Mouse (Mus musculus) 3134 (cell line): ENCODE measurements around the gene Sox8.

Experiments used
- DNase-seq: peaks from one replicate; pipeline ENCODE4 v3.0.0-alpha.2; 2011; ENCODE audit warnings: low spot score; ENCODE audit not compliant: insufficient read length; ENCODE audit errors: extremely low read depth

Gene Sox8

DNA sequence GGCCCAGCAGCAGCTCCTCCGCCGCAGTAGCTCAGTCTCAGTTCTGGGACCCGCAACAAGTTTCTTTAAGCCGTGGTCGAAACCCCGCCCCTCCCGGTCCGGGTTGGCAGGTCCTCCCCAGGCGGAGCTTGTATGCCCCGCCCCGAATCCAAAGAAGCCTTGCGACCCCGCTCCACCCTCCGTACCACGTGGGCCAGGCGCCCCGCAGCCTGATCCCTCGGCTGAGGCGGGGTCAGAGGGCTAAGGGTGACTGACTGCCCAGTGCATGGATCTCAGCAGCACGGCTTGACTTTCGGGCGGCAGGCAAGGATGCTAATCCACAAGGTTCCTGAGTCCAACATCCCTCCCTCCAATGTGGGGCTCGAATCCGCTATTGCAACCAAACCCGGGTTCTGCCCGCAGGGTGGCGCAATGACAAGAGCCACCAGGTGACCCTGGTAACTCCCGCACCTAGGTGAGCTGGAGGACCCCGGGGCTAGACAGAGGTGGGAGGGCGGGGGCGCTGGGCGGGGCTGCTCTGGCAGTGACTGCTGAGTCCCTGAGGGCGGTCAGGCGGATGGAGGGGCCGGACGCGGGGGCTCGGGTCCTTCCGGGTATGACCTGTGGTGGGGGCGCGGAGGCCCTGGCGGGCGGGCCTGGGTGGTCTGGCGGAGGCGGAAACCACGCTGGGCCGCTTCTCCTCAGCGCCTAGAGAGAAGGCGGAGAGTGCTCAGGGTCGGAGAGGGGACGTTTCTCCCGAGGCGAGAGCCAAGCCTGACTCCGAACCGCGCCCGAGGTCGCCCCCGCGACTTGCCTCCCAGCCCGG lies at the start of gene Sox8:
Gene Sox8 (minus strand): TSS at position 39 of the 805 bp plus-strand sequence.
- DNase-seq: no peak

GRCm38 (mm10) chr17:25618508-25619056 lies 48.1 kb upstream of the Sox8 start:
- no peak for DNase-seq

DNA sequence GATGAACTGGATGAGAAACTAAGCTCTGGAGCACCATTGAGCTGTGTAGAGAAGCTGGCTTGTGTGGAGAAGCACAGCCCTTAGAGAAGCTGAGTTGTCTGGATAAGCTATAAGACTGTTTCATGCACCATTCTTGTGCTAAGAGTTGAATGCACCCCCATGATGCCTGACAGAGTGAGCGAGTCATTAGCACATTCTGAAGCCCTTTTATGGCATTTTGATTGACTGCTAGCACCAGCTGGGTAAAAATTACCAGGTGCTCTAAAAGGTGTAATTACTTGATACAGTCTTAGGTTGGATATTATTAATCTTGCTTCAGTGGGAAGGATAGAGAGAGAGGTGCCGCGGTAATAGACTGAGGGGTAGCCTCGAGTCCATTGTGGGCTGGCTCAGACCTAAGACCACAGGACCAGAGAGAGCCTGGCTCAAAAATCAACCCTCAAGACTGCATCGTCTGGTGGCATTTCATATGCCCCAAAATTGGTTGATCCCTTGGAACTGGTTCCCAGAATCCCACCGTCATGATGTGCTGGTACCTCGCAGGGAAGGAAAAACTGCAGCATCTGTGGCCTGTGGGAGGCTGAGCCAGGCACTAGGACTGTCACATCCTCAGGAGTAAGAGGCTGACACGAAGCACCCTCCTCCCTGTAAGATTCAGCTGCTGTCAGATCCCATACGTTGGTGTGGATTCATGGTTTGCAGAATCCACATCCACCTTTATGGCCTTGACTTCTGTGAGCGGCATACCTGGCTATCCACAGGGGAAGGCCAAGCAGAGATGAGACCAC lies 44.4 kb upstream of the Sox8 start:
- DNase-seq: no peak

DNA sequence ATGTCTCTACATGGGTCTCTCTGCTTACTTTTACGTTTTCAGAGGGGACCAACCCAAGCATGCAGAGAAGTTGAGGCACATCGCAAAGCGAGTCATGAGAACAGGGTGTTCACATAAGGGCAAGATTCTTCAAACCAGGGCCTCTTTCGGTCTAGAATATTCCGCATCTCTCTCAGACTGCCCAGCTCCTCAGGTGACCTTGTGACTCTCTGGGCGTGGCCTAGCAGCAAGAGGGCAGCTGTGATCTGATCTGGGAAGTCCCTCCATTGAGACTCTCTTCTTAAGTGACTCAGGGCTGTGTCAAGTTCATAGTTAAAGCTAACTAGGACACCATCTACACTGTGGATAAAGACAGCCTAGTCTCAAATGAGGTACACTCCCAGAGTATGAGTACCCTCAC lies 42.8 kb upstream of the Sox8 start:
- no peak for DNase-seq

DNA sequence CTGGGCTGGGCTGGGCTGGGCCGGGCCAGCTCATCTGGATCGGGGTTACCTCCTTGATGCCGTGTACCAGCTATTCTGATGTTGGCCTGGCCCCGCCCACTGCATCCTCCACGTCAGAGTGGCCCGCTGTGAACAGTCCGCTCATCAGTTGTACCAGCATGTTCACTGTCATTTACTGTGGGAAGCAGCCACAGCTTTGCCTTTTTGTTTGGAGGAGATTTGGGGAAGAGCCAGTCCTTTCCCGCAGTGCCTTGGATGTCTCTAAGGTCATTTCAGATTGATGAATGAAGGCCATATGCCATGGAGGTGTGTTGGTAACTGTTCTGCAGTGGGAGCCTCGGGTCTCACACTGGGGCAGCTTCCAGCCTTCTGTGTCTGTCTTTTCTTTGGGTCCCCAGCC lies 42.1 kb upstream of the Sox8 start:
- DNase-seq: no peak

DNA sequence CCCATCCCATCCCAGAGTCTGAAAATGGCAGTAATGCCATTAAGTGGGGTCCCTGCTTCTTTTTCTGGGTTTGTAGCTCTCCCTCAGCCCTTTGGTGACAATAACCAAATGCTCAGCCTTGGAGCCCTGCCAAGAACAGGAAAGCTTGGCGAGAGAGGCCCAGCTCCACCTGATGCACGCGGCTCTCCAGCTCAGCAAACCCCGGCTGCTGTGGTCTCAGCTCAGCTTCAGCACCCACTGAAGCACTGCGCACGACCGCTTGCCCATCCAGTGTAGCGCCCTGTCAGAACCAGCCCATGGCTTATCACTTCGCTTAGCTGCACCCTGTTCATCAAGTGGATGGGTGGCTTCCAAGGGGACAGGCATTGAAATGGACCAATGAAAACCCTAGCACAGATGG lies 39.7 kb upstream of the Sox8 start:
- no peak for DNase-seq

GRCm38 (mm10) chr17:25609506-25609828 lies 39.0 kb upstream of the Sox8 start:
- no peak for DNase-seq

DNA sequence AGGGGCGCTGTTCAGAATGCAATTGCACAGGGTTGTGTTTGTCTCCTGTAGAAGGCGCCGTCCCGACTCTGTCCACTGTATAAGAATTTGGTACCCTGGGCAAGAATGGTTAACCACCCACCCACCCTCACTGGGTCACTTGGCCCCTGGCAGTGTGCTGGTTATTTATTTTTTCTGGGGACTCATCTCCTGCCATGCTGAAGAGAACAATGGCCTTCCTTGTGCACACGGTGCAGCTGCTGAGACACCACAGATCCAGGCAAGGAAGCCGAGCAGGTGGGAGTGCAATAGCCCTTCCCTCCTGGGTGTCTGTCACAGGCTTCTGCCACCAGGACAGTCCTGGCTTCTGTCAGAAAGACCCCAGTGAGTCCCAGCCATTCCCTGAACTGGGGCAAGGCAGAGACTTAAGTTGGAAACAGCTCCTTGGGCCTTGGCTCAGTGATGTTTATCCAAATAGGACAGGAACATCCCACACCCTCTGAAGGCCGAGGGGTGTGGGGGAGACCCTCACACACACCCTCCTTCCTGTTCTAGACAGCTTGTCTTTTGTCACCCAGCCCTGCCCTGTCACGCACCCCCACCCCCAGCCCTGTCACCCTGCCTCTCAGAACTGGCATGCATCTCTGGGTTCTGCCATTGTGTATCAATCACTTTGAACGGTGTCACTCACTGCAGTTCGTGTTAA lies 38.5 kb upstream of the Sox8 start:
- DNase-seq: no peak

- no peak for DNase-seq
These were observed 37.8 kb upstream of the Sox8 start for GRCm38 (mm10) chr17:25608137-25608785.

DNA sequence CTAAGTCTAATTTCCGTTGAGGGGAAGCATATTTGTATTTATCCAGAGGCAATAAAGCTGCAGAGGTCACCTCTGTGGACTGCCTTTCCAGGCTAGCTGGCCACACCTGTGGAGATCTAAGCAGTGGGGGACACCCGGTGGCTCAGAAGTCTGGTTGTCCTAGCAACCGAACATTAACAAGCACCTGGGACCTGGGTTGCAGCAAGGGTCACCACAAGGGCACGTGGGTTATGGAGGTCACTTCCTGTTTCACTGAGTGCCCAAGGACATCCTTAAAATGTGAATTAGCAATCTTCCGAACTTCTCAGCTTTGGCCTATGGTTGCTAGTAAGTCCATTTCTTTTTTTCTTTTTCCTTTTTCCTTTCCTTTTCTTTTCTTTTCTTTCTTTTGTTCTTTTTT lies 33.7 kb upstream of the Sox8 start:
- DNase-seq: no peak

DNA sequence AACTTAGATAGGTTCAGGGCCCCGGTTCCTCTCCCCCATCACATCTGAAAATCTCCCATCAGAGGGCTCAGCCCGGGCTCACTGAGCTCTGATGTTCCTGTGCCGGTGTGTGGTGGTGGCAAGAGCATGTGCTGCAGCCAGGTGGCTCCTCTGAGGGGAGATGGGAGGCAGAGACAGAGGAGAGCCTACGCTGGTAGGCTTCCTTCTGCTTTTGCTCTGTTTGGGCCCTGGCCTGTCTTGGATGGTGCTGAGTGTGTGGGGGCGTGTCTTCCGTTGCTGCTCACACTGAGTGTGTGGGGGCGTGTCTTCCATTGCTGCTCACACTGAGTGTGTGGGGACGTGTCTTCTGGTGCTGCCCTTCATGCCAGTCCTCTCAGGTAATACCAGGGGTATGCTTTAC lies 31.9 kb upstream of the Sox8 start:
- DNase-seq: no peak

GRCm38 (mm10) chr17:25597537-25597936 lies 27.1 kb upstream of the Sox8 start:
- DNase-seq: no peak

- DNase-seq: no peak
These were observed 25.0 kb upstream of the Sox8 start for GRCm38 (mm10) chr17:25595495-25595894.

GRCm38 (mm10) chr17:25593411-25594261 lies 23.1 kb upstream of the Sox8 start:
- DNase-seq: no peak

GRCm38 (mm10) chr17:25592336-25592735 lies 21.9 kb upstream of the Sox8 start:
- DNase-seq: no peak

DNA sequence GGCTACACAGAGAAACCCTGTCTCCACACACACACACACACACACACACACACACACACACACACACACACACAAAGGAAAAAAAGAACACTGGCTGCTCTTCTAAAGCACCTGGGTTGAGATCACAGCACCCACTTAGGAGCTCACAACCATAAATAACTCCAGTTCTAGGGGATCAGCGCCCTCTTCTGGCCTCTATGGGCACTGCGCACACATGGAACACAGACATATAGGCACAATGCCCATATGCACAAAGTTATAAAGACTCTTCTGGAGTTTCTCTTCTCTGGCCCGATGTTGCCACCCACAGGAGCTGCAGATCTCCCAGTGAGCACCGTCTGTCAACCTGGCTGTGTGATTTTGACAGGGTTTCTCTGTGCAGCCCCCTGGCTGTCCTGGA lies 20.5 kb upstream of the Sox8 start:
- no peak for DNase-seq

DNA sequence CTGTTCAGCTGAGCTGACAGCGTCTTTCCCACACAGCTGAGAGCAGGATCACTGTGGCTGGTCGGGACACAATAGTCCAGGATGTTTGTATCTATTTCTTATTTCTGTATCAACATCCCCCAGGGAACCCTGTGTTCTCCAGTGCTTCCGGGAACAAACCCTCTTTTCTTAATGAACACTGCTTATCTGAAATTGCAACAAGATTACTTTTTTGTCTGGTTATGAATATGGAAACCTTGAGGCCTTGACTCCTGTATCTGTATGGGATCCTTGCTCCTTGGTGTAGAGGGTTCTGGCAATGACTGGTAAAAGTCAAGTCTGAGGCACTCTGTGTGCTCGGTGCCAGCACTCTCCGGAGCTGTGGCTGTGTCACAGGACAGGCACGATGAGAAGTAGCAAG lies 19.6 kb upstream of the Sox8 start:
- DNase-seq: no peak

GRCm38 (mm10) chr17:25584646-25585045 lies 14.2 kb upstream of the Sox8 start:
- DNase-seq: no peak

DNA sequence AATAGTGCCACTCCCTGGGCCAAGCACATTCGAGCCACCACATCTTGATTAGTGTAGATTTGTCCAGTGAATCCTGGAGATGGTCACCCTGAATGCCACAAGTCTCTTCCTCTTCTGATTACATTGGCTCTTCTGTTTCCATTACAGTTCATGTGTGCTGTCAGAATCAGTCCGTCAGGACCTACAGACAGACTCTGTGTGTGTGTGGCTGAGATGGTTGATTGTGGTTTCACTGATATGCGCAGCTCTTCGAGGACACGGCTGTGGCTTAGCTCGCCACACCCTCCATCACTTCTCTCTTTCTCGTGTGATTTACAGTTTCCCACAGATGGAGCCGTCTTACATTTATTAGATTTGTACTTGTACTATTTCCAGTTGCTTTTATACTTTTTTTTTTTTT lies 13.4 kb upstream of the Sox8 start:
- no peak for DNase-seq

DNA sequence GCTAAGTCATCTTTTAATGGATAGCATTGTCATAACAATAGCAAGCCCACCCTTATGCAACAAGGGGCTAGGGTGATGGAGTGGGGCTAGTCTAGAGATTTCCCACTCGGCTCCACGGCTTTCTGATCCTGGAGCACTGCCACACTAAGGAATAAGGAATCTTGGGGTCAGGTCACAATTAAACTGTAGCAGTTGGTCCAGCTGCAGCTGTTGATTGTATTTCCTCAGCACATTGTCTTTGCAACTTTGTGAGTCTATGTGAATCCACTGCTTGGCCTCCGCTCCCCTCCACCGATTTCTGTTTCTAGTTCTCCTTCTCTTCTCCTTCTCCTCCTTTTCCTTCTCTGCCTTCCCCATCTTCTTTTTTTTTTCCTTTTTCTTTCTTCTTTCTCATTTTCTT lies 12.6 kb upstream of the Sox8 start:
- no peak for DNase-seq
